Mouse (Mus musculus) regulatory T cell (primary cell): ENCODE data around the gene Nol3.
"Not testable (repeated sequence)": the region's sequence is repeated elsewhere in the genome, so short reads cannot be mapped to it uniquely, and the experiment has no call there.

Source experiments
- in situ Hi-C: fragments of 300-600 bp; cut with MboI, MseI; formaldehyde crosslinking; loops from one replicate; pipeline ENCODE4 v1.15.1; 2025; ENCODE audit warnings: high pct_unique_total_duplicates

Gene Nol3

DNA sequence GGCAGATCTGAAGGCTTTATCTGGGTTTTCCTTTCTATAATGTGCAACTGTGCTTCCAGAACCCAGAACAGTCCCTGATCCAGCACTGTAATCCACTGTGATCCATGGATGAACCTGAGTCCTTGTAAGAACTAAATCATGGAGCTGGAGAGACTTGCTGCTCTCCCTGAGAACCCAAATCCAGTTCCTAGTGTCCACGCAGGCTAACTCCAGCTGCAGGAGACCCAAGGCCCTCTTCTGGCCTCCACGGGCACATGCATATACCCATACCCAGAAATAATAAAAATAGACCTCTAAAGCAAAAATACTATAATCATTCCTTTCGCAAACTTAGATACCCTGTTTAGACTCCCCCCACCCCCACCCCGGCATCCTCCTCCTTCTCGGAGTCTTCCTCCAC is 12.3 kb downstream of the Nol3 start:
- in situ Hi-C loops, result no loop called here

- in situ Hi-C loops, result no loop called here
Measured at GRCm38 (mm10) chr8:105288958-105289732, 13.2 kb downstream of the Nol3 start.

DNA sequence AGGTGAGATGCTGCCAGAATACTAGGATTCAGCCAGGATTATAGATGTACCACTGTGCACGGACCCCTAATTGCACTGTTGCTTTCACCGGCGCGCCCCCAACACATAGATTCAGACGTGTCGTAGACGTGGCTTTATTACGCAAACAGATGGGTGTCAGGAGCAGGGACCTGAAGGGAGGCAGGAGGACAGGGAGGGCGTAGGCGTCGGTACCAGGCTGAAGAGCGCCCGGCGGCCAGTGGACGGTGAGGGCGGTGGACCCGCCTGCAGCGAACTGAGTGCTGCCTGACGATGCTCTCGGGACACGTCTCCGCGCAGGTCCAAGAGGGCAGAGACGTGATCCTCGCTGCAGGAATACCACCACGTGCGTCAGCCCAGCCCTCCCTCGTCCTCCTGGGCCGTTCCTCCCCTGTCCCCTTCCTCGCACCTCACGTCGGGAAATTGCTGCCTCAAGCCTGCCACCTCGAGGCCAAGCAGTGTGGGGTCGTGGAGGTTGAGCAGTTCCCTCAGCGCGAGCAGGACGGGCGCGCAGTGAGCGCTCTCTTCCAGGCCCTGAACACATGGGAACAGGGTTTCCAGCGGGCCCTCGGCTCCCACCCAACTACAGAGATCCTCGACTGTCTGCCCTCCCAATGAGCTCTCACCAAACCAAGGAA is 14.0 kb downstream of the Nol3 start, which contains the start of gene 4931428F04Rik:
Gene 4931428F04Rik (minus strand): TSS at position 60 of the 656 bp plus-strand sequence.
- in situ Hi-C loops, result no loop called here

DNA sequence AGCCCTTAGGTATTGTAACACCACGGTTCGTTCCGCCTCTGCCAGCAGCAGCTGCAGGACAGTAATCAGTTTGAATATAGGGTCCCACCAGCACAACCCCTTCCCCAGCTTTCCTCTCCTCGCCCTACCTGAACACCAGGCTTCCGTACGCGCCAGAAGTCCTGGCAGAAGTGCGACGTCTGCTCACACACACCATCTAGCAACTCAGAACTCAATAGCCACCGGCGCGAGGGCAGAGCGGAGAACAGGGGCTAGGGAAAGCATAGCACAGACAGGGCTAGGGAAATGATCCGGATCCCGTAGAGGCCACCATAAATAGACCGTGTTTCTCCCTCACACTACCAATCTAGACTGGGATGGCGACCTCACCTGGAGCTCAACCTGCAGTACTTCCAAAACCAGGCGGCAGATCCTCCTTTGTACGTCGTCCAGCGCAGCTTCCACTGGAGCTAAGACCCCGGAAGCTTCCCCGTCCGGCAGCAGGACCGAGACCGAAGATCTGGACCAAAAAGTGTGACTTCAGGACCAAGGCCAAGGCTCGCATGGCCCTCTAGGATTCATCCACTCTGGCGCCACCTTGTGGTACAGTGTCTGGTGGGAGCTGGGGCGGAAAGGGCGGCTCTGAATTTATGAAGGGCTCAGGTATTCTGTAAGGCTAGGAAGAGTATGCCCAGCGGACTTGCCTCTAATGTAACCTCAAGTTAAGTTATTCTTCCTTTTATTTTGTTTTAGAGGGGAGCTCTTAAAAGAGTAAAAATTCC is 14.8 kb downstream of the Nol3 start:
- in situ Hi-C loops, result no loop called here

DNA sequence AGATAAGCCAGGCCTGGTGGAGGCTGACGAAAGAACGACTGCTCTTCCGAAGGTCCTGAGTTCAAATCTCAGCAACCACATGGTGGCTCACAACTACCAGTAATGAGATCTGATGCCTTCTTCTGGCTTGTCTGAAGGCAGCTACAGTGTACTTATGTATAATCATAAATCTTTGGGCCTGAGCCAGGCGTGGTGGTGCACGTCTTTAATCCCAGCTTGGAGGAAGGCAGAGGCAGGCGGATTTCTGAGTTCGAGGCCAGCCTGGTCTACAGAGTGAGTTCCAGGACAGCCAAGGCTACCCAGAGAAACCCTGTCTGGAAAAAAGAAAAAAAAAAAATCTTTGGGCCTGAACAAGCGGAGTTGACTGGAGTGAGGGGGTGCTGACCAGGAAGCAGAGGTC is 15.4 kb downstream of the Nol3 start:
- in situ Hi-C loops, result not testable (repeated sequence)

GRCm38 (mm10) chr8:105291802-105292201 is 15.9 kb downstream of the Nol3 start:
- in situ Hi-C loops, result not testable (repeated sequence)

- in situ Hi-C loops, result no loop called here
Measured at GRCm38 (mm10) chr8:105292471-105292870, 16.5 kb downstream of the Nol3 start.

- in situ Hi-C loops, result no loop called here
Measured at GRCm38 (mm10) chr8:105293405-105293804, 17.5 kb downstream of the Nol3 start.

DNA sequence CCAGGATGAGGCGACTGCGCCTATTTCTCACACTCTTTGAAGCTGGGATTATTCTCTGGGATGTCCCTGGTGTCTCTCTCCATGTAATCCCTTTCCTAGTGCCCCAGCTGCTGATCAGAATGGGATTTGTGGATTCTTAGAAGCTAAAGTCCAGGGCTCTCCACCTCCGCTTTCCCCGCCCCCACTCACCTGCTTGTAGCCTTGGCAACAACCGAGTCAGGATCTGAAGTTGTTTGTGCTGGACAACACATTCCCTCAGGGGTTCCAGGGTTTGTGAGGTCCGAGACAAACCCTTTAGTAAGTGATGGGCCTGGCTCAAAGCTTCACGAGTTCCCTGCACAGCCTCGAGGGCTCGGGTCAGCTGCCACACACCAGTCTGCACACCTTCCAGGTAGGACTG is 18.8 kb downstream of the Nol3 start:
- in situ Hi-C loops, result no loop called here

DNA sequence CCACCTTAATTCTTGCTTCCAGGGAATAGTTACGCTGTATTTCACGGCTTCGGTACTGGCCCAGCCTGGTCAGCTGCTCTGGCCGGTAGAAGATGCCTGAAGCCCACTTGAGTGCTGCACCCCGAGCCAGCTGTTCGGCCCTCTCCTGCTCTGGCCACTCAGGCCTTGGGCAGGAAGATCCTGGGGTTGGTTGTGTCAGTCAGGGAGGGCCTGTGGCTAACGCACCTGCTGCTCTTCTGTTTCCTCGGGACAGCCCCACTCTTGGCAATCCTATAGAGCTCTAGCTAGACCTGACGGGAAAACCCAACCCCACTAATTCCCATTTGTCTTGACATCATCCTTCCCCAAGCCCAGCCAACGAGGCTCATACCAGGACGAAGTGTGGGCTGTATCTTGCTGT is 19.3 kb downstream of the Nol3 start:
- in situ Hi-C loops, result no loop called here

- in situ Hi-C loops, result no loop called here
Measured at GRCm38 (mm10) chr8:105295895-105296573, 20.1 kb downstream of the Nol3 start, which contains the start of gene Exoc3l. Gene Exoc3l (minus strand): TSS chr8:105296101.

- in situ Hi-C loops, result no loop called here
Measured at GRCm38 (mm10) chr8:105297511-105298192, 21.7 kb downstream of the Nol3 start, which contains the start of gene E2f4. Gene E2f4 (plus strand): TSS chr8:105297663.

- in situ Hi-C loops, result no loop called here
Measured at GRCm38 (mm10) chr8:105298351-105299252, 22.7 kb downstream of the Nol3 start.

GRCm38 (mm10) chr8:105299962-105300361 is 24.0 kb downstream of the Nol3 start:
- in situ Hi-C loops, result no loop called here

- in situ Hi-C loops, result no loop called here
Measured at GRCm38 (mm10) chr8:105303396-105303795, 27.5 kb downstream of the Nol3 start.

DNA sequence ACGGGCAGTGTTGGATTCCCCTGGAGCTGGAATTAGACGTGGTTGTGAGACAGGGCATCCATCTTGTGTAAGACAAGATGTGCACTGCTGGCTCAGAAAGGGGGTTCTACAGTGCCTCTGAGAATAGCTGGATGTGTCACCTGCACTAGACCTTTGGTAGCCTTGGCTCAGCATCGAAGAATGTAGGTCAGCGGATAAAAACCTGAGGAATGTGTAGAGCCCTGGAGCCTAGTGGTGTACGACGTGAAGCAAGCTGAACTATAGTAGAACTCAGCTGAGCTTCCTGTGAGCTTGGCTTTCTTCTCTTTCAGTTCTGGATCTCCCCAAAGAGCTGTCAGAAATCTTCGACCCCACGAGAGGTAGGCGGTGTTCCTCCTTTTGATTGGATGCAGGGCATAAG is 27.9 kb downstream of the Nol3 start:
- in situ Hi-C loops, result no loop called here

GRCm38 (mm10) chr8:105304325-105305210 is 28.6 kb downstream of the Nol3 start:
- in situ Hi-C loops, result no loop called here

- in situ Hi-C loops, result no loop called here
Measured at GRCm38 (mm10) chr8:105305211-105306145, 29.5 kb downstream of the Nol3 start, which contains the start of gene Elmo3. Gene Elmo3 (plus strand): TSS chr8:105305601.
